Mouse (Mus musculus) cerebellum, postnatal 36 days (tissue): Measurements from ENCODE around the gene Nqo1.

Source experiments
- DNase-seq, 2 experiments: peaks; one replicate each; pipeline ENCODE4 v3.0.0; 2021 to 2022; ENCODE audit warnings: mixed read lengths in 2 of 2

The Nqo1 gene

DNA sequence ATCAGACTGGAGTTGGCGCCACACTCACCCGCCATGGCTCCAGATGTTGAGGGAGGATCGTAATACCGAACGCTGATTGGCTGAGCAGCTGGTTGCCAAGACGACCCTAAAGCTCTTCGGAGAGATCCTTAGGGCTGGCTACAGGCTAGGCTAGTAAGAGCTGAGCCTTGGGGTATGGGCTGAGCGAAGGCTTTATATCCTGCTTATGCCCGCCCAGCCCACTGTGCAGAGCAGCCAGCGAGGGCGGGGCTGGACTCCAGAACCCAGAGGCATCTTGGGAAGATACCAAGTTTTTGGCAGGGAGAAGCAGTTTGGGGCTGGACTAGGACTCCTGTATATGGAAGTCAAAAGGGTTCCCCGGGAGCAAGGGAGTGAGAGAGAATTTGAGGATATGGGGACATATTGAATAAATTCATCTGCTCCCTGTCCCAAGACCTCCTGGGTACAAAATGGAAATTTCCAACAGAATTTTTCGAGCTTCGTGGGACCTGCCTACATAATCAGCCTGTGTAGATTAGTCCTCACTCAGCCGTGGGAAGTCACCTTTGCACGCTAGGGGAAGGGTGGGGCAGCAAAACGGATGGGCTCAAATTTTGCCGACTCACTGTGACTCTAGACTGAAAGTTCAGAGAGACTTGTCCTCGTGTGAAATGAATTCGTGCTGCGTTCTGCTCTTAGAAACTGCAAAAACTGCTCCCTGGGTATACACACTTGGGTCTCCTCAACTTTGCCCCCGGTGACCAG, at the start of gene Nqo1:
Nqo1 (minus strand) TSS at position 169 of the 744 bp plus-strand sequence.
- peak; percentile 48 to 52 for DNase-seq

DNA sequence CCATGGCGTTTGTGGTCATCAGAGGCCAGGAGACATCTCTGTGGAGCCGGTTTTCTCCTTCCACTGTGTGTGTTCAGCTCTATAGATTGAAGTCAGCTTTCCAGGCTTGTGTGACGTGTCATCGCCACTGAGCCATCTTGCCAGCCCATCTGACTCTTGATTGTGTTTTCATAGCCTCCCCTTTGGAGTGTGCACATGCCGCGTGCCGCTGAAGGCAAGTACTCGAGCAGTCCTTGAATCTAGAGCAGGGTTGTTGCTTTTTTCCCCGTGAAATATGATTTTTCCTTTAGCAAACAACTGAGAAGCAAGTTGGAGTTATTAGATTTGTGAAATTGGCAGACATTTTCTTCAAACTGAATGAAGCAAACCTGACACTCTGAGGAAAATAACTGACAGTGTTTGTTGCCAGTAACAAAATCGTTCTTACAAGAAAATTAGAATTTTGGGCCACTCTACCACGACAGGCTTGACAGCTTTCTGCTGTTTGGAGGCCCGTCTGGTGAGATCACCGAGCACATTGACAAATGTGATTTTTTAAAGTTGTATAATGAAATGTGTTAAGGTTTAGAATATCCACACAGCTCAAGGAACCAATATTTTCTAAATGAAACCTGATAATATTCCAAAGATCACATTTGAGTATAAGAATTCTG, 48.5 kb upstream of the Nqo1 start:
- DNase-seq, result no peak

DNA sequence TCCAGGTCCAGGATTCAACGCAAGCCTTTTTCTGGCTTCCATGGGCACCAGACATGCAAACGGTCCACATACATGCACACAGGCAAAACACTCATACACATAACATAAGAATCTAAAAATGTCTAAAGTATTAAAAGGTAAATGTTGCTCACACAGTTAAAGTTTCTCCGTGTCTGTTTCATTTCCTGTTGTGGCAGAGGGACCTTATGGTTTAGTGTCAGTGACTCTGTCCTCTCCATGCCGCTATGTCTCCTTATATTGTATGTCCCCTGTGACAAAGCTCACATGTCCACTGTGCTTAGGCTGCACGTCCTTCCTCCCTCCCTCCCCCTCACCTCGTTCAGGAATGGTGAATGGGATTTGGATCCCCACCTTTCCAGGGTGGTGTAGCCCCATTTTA, 46.6 kb upstream of the Nqo1 start:
- DNase-seq, result no peak

DNA sequence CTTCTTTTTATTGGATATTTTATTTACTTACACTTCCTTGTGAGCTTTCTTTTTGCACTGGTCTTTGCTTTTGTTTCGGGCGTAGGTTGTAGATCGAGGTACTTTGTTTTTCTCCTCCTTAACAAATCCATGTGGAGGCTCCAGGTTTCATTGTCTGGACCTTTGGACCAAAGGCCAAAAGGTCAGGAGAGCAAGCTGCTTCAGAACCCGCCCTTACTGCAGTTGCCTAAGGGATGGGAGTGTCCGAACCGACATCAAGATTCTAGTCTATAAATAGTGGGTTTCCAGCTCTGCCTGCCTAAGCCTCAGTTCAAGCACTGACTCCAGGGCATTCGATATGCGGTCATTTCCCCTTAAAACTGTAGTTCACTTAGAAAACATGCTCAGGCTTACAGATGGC, 46.1 kb upstream of the Nqo1 start:
- DNase-seq, result no peak

DNA sequence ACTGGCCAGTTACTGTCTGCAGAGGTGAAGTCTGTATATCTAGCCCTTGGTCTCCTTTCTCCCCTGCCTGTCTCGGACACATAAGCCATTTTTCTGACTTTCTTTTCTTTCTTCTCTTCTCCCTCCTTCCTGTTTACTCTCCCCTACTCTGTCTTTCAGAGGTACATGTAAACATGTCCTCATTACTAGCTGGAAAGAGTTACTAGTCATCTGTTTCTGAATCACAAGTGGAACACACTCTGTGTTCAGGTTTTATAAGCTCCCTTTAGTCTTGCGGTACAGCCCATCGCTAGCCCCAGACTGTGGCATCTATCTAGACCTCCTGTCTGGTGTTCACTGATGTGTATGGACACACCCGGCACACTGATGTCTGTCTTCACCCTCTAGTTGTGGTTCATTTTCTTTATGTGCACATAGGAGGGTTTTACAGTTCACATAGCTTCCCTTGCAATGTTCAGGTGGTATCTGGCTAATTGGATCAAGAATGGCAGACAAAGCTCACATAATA, 45.4 kb upstream of the Nqo1 start:
- DNase-seq, result no peak

DNA sequence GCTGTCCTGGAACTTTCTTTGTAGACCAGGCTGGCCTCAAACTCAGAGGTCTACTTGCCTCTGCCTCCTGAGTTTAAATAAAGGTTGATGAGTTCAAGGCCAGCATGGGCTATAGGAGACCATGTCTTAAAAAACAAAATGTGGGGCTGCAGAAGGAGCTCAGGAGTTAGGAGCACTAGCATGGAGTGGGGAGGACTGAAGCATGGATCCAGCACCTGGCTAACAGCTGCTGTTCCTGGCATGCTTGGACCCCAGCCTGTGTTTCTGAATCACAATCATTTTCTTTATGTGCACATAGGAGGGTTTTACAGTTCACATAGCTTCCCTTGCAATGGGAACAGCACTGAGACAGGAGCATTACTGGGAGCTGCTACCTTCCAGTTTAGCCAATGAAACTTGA, 44.7 kb upstream of the Nqo1 start:
- DNase-seq, result no peak

DNA sequence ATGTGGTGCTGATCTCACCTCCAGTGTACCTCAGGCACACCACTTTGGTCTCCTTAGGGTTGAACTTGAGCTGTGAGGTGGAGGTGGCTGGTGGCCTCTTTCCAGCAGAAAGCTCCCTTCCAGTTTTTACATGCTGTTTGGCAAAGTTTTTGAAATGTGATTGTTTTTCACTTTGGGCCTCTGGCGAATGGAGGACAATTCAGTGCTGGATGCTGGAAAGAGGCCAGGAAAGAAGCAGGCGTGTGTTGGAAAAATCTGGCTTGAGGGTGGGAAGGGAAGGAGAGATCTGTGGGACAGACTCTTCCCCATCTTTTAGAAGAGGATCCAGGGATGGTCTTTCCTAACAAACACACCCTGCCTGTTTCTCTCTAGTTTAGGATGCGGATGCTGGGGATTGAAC, 41.6 kb upstream of the Nqo1 start:
- no peak for DNase-seq

DNA sequence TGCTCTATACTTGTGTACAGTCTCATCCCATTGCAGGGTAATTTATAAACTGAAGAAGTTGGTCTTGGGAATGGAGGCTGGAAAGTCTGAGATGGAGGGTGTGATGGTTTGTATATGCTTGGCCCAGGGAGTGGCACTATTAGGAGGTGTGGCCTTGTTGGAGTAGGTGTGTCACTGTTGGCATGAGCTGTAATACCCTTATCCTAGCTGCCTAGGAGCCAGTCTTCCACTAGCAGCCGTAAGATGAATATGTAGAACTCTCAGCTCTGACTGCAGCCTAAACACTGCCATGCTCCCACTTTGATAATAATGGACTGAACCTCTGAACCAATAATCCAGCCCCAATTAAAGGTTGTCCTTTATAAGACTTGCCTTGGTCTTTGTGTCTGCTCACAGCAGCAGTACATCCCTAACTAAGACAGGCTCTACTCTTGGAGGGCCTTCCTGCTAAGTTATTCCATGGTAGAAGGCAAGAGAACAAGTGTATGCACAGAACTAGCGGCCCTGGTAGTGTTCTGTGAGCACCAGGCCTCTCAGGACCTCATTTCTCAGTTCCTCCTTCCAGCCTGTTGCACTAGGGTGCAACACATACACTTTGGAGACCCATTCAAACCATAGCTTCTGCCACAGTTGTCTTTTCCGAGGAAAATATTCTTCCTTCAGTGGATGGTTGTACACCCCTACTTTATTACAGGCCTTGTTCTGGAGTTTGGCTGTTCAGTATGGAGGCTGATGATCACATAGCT, 37.0 kb upstream of the Nqo1 start:
- DNase-seq, result no peak

- no peak for DNase-seq
Measured at GRCm38 (mm10) chr8:107437711-107438110, 34.7 kb upstream of the Nqo1 start.

DNA sequence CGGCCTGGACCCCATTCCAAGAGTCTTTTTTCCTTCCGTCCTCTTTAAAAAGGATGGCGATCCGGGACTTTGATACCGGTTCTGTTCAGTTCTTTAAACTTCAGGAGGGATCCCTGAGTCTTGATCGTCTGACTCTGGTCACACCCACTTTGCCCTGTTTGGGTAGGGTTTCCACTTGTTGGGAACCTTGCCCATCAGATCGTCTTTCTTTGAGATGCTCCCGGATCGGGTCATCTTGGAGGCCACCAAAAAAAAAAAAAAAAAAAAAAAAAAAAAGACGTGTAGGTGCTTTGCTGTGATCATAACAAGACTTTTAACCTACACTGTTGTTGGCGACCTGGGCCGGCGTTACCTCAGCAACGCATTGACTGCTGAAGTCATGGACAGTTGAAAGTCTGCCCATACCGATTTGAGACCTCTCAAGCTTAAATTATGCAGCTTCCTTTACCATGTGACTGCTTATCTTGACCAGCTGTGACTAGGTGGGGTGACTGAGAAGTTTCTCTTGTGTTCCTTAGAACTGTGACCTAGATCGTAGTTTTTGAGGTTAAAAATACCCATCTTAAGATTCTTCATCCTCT, 33.9 kb upstream of the Nqo1 start:
- DNase-seq, result no peak

- DNase-seq, result peak; percentile 74 to 79
Measured at GRCm38 (mm10) chr8:107435962-107436831, 33.2 kb upstream of the Nqo1 start, which contains the start of gene Wwp2. Wwp2 (plus strand) TSS chr8:107436365.

DNA sequence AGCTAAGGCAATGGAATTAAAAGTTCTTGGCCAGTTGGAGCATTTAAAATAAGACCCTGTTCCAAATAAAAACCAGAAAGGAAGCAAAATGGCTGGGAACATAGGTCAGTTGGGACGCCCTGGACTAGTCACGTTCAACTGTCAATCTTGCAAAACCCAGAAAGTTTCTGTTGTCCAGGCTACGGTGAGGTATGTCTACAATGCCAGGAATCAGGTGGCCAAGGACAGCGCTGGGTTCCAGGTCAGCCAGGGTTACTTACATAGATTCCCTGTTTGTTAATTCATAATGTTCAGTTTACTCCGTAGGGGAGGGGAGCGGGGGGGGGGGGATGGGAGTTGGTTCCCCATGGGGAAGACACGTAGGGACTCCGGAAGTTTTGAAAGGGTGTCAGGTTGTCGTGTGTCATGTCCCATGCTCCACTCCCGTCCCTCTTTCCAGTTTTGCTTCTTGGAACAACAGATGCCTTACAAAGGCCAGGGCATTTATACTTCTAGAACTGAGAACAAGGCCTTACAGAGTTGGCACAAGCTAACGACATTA, 32.5 kb upstream of the Nqo1 start:
- DNase-seq, result no peak

- no peak for DNase-seq
Measured at GRCm38 (mm10) chr8:107430821-107431220, 27.8 kb upstream of the Nqo1 start.

- DNase-seq, result no peak
Measured at GRCm38 (mm10) chr8:107425230-107425597, 22.2 kb upstream of the Nqo1 start.

- peak; percentile 98 for DNase-seq
Measured at GRCm38 (mm10) chr8:107424597-107425229, 21.7 kb upstream of the Nqo1 start, which contains the start of gene Nob1. Nob1 (minus strand) TSS chr8:107425051.

DNA sequence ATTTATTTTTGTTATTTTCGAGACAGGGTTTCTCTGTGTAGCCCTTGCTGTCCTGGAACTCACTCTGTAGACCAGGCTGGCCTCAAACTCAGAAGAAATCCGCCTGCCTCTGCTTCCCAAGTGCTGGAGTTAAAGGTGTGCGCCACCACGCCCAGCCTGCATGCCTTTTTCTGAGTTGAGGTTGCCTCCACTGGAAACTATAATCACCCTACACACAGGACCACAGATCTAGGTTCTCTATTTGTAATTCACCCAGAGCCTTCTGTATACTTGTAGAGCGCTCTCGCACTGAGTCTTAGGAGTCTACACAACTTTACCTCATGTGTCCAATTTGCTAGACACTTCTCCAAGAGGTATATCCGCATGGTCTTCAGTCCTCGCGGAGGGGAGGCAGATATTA, 21.2 kb upstream of the Nqo1 start:
- DNase-seq, result no peak

DNA sequence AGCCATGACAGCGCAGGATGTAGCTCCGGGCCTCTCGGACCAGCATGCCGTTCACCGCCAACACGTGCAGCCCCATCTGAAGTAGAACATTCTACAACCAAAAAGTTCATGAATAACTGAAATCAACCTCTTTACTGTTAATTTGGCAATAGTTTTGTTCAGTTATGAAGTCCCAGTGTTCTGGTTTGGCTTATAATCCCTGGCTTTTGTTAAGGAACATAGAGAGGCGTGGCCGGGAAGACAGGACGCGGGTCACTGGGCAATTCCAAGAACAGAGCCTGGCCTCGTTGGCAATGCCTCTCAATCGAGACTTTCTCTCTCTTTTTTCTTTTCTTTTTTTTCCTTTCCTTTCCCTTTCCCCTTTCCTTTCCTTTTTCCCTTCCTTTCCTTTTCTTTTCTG, 14.0 kb upstream of the Nqo1 start:
- no peak for DNase-seq

DNA sequence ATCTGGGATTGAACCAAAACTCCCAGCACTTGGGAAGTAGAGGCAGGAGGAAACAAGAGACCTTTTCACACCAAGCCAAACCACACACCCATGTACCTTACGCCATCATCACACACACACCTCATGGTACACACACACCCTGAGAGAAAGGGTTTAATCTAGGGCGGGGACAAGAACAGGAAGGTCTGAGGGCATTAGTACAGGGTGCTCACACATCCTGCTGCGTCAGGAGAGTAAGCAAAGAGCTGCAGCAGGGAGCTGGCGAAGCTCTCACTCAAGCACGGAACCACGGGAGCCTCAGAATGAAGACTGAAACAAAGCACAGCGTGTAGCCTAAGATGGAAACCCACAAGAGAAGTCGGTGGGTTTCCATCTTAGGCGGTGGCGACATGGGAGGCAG, 10.9 kb upstream of the Nqo1 start:
- DNase-seq, result no peak

GRCm38 (mm10) chr8:107412552-107412951, 9.5 kb upstream of the Nqo1 start:
- no peak for DNase-seq

DNA sequence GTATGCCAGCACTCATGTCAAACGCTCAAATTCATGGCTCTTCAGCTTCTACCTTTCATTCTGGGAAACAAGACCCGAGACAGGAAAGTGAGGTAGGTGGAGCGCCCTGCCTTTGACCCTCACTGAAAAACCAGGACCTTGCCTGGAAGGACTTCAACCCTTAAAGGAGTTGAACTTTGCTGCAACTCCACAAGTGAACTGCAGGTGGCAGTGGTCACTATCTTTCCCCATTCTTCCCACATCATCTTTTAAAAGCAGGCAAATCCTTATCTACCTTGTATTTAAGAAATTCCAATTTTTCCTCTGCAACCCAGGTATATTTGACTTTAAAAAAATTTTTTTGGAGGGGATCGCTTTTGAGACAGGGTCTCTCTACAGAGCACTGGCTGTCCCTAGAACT, 8.4 kb upstream of the Nqo1 start:
- no peak for DNase-seq

GRCm38 (mm10) chr8:107405935-107406334, 2.9 kb upstream of the Nqo1 start:
- DNase-seq, result no peak
